Mouse (Mus musculus): ENCODE measurements around the gene Irgm2. TPM values are rescaled to one million over a fixed set of nuclear protein-coding genes. Genes with fewer than 3 reads are reported as not detected.
A peak's percentile ranks its signal among the peaks of the same experiment; 100 is the strongest.
"Not testable (repeated sequence)": the region's sequence is repeated elsewhere in the genome, so short reads cannot be mapped to it uniquely, and the experiment has no call there.

Gene Irgm2
- polyA plus RNA-seq (2014; fragmentation: Nextera tagmentation; extraction: Ambion mirVana) = 0.52 and 1.5 TPM in 2 replicates

DNA sequence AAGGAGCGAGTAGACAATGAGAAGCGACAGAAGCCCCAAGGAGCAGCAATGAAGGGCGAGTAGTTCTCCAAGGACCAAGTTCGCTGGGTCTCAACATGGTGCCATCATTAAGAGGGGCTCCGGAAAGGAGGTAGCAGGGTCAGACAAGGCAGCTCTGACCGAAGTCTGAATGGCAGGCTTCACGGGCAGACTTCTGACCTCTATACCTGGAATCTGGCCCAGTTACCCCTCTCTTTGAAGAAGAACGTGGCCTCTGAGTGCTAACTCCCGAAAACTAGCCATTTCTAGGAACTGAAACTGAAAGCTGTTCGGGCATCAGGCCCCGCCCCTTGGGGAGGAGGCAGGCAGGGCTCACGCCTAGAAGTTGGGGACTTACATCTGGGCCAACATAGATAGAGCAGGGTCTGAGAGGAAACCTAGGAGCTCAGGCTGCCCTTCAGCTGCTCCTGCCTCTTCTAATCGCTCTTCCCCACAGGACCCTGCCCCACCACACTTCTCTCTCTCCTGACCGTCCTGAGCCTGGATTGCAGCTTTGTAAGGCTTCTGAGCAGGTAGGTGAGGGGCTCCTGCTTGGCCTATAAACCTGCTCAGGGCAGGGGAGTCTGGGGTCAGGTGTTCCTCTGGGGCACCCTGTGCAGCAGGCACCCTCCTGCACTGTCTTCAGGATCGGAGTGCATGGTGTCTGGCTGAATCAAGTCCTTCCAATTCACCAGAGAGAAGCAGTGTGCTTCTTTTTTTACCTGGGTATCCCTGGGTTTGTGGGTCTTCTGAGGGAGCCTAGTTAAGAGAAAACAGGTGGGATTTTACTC is at the start of gene Irgm2, which contains the start of gene Igtp:
Irgm2 (plus strand) TSS at position 390 of the 809 bp plus-strand sequence.
Igtp (plus strand) TSS at position 328 of the 809 bp plus-strand sequence.
- H3K27ac ChIP-seq (replicated peaks; ENCODE audit: low read depth, low read length); H3K9me3 ChIP-seq (replicated peaks; ENCODE audit: control insufficient read depth, low read length); H3K4me1 ChIP-seq (ENCODE audit: control insufficient read depth, insufficient read depth, low read length); H3K27me3 ChIP-seq (ENCODE audit: control insufficient read depth, insufficient read depth, low read length); H3K36me3 ChIP-seq (replicated peaks; ENCODE audit: control insufficient read depth, insufficient read depth, low read depth, low read length): not testable (repeated sequence)
- ATAC-seq (replicated peaks; ENCODE audit: insufficient number of reproducible peaks, low FRiP score, low TSS enrichment, low read depth) = peak; percentile 75; the same call in 1 of the 2 replicates
- DNase-seq (ENCODE audit: low spot score) = peak; percentile 59
- H3K4me3 ChIP-seq (ENCODE audit: low read depth, low read length) = peak within 1 kb of the TSS; percentile 39
- H3K4me2 ChIP-seq (ENCODE audit: low read depth, low read length) = peak within 1 kb of the TSS; percentile 68
- 13% methylated on average over 13 of the region's 15 CpGs for WGBS
- peak within 1 kb of the TSS; percentile 48; the same call in 1 of the 2 replicates for H3K9ac ChIP-seq (replicated peaks; ENCODE audit: low read length)

GRCm38 (mm10) chr11:58155458-58155857 is 44.0 kb upstream of the Irgm2 start:
- H3K27me3 ChIP-seq (ENCODE audit: control insufficient read depth, insufficient read depth, low read length) = no peaks in the 10 kb centered on the region
- H3K4me3 ChIP-seq (ENCODE audit: low read depth, low read length) = no peak overlapping the region
- DNase-seq (ENCODE audit: low spot score) (no peak), ATAC-seq (replicated peaks; ENCODE audit: insufficient number of reproducible peaks, low FRiP score, low TSS enrichment, low read depth) (no peak)
- no peaks in the 10 kb centered on the region for H3K9me3 ChIP-seq (replicated peaks; ENCODE audit: control insufficient read depth, low read length)
- no peaks in the 10 kb centered on the region for H3K4me1 ChIP-seq (ENCODE audit: control insufficient read depth, insufficient read depth, low read length)
- H3K27ac ChIP-seq (replicated peaks; ENCODE audit: low read depth, low read length) = no peak overlapping the region
- WGBS = 93% methylated on average over 9 of the region's 9 CpGs
- H3K4me2 ChIP-seq (ENCODE audit: low read depth, low read length) = no peak overlapping the region
- H3K36me3 ChIP-seq (replicated peaks; ENCODE audit: control insufficient read depth, insufficient read depth, low read depth, low read length) = peaks cover 5% of the 10 kb centered on the region
- no peak overlapping the region for H3K9ac ChIP-seq (replicated peaks; ENCODE audit: low read length)

- 86% methylated on average over 3 of the region's 3 CpGs for WGBS
- Histone ChIP-seq H3K4me2 (ENCODE audit: low read depth, low read length) (no peak overlapping the region), H3K4me3 (ENCODE audit: low read depth, low read length) (no peak overlapping the region), H3K27ac (replicated peaks; ENCODE audit: low read depth, low read length) (no peak overlapping the region), H3K9me3 (replicated peaks; ENCODE audit: control insufficient read depth, low read length) (no peaks in the 10 kb centered on the region), H3K36me3 (replicated peaks; ENCODE audit: control insufficient read depth, insufficient read depth, low read depth, low read length) (peaks cover 5% of the 10 kb centered on the region), H3K9ac (replicated peaks; ENCODE audit: low read length) (no peak overlapping the region), H3K4me1 (ENCODE audit: control insufficient read depth, insufficient read depth, low read length) (no peaks in the 10 kb centered on the region), H3K27me3 (ENCODE audit: control insufficient read depth, insufficient read depth, low read length) (no peaks in the 10 kb centered on the region)
- no peak for ATAC-seq (replicated peaks; ENCODE audit: insufficient number of reproducible peaks, low FRiP score, low TSS enrichment, low read depth)
- DNase-seq (ENCODE audit: low spot score) = no peak
These were observed 42.5 kb upstream of the Irgm2 start for GRCm38 (mm10) chr11:58156871-58157270.

DNA sequence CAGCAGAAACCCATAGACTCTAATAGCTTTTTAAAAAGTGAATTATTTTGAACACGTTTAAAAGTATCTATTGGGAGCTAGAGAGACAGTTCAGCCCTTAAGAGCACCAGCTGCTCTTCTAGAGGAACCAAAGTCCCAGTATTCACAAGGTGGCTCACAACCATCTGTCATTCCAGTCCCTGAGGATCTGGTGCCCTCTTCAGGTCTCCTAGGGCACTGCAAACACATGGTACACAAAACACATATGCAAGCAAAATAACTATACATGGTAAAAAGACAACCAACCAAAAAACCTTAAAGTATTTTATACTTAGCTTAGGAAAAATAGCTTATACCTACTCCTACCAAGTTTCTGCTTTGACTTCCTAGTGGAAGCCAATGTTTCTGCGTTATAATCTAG is 34.3 kb upstream of the Irgm2 start:
- no peaks in the 10 kb centered on the region for H3K27me3 ChIP-seq (ENCODE audit: control insufficient read depth, insufficient read depth, low read length)
- 93% methylated on average over 2 of the region's 2 CpGs for WGBS
- H3K4me2 ChIP-seq (ENCODE audit: low read depth, low read length) = no peak overlapping the region
- ATAC-seq (replicated peaks; ENCODE audit: insufficient number of reproducible peaks, low FRiP score, low TSS enrichment, low read depth) (no peak), DNase-seq (ENCODE audit: low spot score) (no peak)
- peaks cover 4% of the 10 kb centered on the region for H3K36me3 ChIP-seq (replicated peaks; ENCODE audit: control insufficient read depth, insufficient read depth, low read depth, low read length)
- no peak overlapping the region for H3K27ac ChIP-seq (replicated peaks; ENCODE audit: low read depth, low read length)
- H3K9me3 ChIP-seq (replicated peaks; ENCODE audit: control insufficient read depth, low read length) = no peaks in the 10 kb centered on the region
- H3K4me1 ChIP-seq (ENCODE audit: control insufficient read depth, insufficient read depth, low read length) = no peaks in the 10 kb centered on the region
- H3K9ac ChIP-seq (replicated peaks; ENCODE audit: low read length) = no peak overlapping the region
- H3K4me3 ChIP-seq (ENCODE audit: low read depth, low read length) = no peak overlapping the region

- Histone ChIP-seq H3K4me2 (ENCODE audit: low read depth, low read length) (peak overlapping the region; percentile 53), H3K4me1 (ENCODE audit: control insufficient read depth, insufficient read depth, low read length) (no peaks in the 10 kb centered on the region), H3K4me3 (ENCODE audit: low read depth, low read length) (peak overlapping the region; percentile 92), H3K9ac (replicated peaks; ENCODE audit: low read length) (peak overlapping the region; percentile 86), H3K27ac (replicated peaks; ENCODE audit: low read depth, low read length) (0 out of 2 replicates have a peak overlapping the region, but pooled peaks have one; percentile 35), H3K9me3 (replicated peaks; ENCODE audit: control insufficient read depth, low read length) (no peaks in the 10 kb centered on the region), H3K36me3 (replicated peaks; ENCODE audit: control insufficient read depth, insufficient read depth, low read depth, low read length) (peaks cover 4% of the 10 kb centered on the region), H3K27me3 (ENCODE audit: control insufficient read depth, insufficient read depth, low read length) (no peaks in the 10 kb centered on the region)
- DNase-seq (ENCODE audit: low spot score) (no peak), ATAC-seq (replicated peaks; ENCODE audit: insufficient number of reproducible peaks, low FRiP score, low TSS enrichment, low read depth) (no peak; the same call in 1 of the 2 replicates)
- WGBS = 0% methylated on average over 8 of the region's 8 CpGs
These were observed 31.6 kb upstream of the Irgm2 start for GRCm38 (mm10) chr11:58167822-58168166.

DNA sequence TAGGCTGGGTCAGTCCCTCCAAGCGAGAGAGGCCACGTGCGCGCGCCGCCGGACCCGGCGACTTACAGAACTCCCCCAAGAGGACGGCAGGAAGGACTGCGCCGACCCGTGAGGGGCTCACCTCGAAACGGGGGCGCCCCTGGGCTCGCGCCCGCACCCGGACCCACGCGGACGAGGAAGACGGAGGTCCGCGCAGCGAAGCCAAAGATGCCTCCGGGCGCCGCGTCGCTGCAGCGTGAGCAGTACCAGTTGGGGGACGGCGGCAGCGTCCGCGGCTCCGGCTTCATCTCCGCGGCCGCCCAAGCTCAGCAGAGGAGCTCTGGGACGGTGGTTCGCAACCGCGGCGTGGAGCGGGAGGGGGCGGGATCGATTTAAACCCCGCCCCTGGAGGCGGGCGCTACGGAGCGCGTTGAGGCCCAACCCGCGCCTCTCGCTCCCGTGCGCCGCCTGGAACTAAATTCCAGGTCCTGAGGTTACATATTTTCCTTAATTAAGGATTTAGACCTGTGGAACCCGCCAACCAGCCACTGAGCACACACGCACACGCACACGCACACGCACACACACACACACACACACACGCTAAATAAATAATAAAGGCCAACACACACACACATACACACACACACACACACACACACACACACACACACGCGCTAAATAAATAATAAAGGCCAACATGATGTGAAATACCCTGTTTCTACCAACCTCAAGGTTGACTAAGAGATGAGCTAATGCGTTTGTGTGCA is 31.1 kb upstream of the Irgm2 start, which contains the start of gene Gemin5:
Gemin5 (minus strand) TSS at position 373 of the 749 bp plus-strand sequence.
- H3K36me3 ChIP-seq (replicated peaks; ENCODE audit: control insufficient read depth, insufficient read depth, low read depth, low read length) = peaks cover 4% of the 10 kb centered on the region
- H3K4me2 ChIP-seq (ENCODE audit: low read depth, low read length) = peak within 1 kb of the TSS; percentile 53
- no peaks in the 10 kb centered on the region for H3K27me3 ChIP-seq (ENCODE audit: control insufficient read depth, insufficient read depth, low read length)
- H3K9ac ChIP-seq (replicated peaks; ENCODE audit: low read length) = peak within 1 kb of the TSS; percentile 86
- H3K9me3 ChIP-seq (replicated peaks; ENCODE audit: control insufficient read depth, low read length) = no peaks in the 10 kb centered on the region
- 1% methylated on average over 71 of the region's 71 CpGs for whole genome bisulfite sequencing
- peak within 1 kb of the TSS; percentile 92 for H3K4me3 ChIP-seq (ENCODE audit: low read depth, low read length)
- no peaks in the 10 kb centered on the region for H3K4me1 ChIP-seq (ENCODE audit: control insufficient read depth, insufficient read depth, low read length)
- 0 out of 2 replicates have a peak within 1 kb of the TSS, but pooled peaks have one; percentile 35 for H3K27ac ChIP-seq (replicated peaks; ENCODE audit: low read depth, low read length)
- peak; percentile 89 for DNase-seq (ENCODE audit: low spot score)
- peak; percentile 75 for ATAC-seq (replicated peaks; ENCODE audit: insufficient number of reproducible peaks, low FRiP score, low TSS enrichment, low read depth)

DNA sequence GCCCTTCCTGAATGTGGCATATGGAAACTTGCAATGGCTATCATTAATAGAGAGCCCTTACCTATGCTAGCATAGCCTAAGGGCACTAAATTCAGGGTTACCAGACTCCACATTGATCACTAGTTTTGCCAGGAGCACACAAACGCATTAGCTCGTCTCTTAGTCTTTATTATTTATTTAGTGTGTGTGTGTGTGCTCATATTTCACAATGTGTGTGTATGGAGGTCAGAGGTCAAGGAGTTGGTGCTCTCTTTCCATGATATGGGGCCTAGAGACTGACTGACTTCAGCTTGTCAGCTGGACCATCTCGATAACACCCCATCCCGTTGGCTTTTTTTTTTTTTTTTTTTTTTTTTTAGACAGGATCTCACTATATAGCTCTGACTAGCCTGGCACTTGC is 29.8 kb upstream of the Irgm2 start:
- H3K27ac ChIP-seq (replicated peaks; ENCODE audit: low read depth, low read length) = no peak overlapping the region
- H3K9me3 ChIP-seq (replicated peaks; ENCODE audit: control insufficient read depth, low read length) = no peaks in the 10 kb centered on the region
- no peaks in the 10 kb centered on the region for H3K27me3 ChIP-seq (ENCODE audit: control insufficient read depth, insufficient read depth, low read length)
- 80% methylated on average over 4 of the region's 4 CpGs for WGBS
- no peaks in the 10 kb centered on the region for H3K4me1 ChIP-seq (ENCODE audit: control insufficient read depth, insufficient read depth, low read length)
- ATAC-seq (replicated peaks; ENCODE audit: insufficient number of reproducible peaks, low FRiP score, low TSS enrichment, low read depth) = no peak
- H3K9ac ChIP-seq (replicated peaks; ENCODE audit: low read length) = no peak overlapping the region
- H3K4me2 ChIP-seq (ENCODE audit: low read depth, low read length) = no peak overlapping the region
- DNase-seq (ENCODE audit: low spot score) = no peak
- no peak overlapping the region for H3K4me3 ChIP-seq (ENCODE audit: low read depth, low read length)
- peaks cover 4% of the 10 kb centered on the region for H3K36me3 ChIP-seq (replicated peaks; ENCODE audit: control insufficient read depth, insufficient read depth, low read depth, low read length)

Data from embryonic facial prominence, embryonic 11.5 days (tissue).